Mouse (Mus musculus) T-cell, adult 66 days (primary cell): ENCODE measurements around the gene Olfr1157. TPM values are rescaled to one million over a fixed set of nuclear protein-coding genes. Genes with fewer than 3 reads are reported as not detected.

Source experiments
- total RNA-seq, 2 experiments: library from RNA; stranded (reverse); gene quantifications; 3 replicates in 1 of 2; 4 replicates in 1 of 2; pipeline ENCODE4 v1.2.4; 2023

Olfr1157 gene
- total RNA-seq, result not detected

GRCm38 (mm10) chr2:87968199-87968598 lies at the start of gene Olfr1157:
Gene Olfr1157 (minus strand): TSS chr2:87968299.

GRCm38 (mm10) chr2:88007515-88008318 lies 39.6 kb upstream of the Olfr1157 start, which contains the start of gene Olfr1160:
Gene Olfr1160 (minus strand): TSS chr2:88008268.

GRCm38 (mm10) chr2:87989813-87990212 lies 21.7 kb upstream of the Olfr1157 start, which contains the start of gene Olfr1158:
Gene Olfr1158 (plus strand): TSS chr2:87990113.

GRCm38 (mm10) chr2:87974563-87974962 lies 6.5 kb upstream of the Olfr1157 start, which contains the start of gene Olfr74:
Gene Olfr74 (minus strand): TSS chr2:87974663.

GRCm38 (mm10) chr2:87953000-87953399 lies 15.1 kb downstream of the Olfr1157 start, which contains the start of gene Olfr1156:
Gene Olfr1156 (minus strand): TSS chr2:87953100.

GRCm38 (mm10) chr2:87945037-87945436 lies 23.1 kb downstream of the Olfr1157 start, which contains the start of gene Olfr1155:
Gene Olfr1155 (minus strand): TSS chr2:87945137.

Other genes with a start within 250 kb of the Olfr1157 start
- not detected for gene Olfr1138, start 228.3 kb downstream of the Olfr1157 start, total RNA-seq
- gene Olfr1140, start 224.5 kb downstream of the Olfr1157 start, total RNA-seq, result not detected
- gene Olfr1141, start 214.3 kb downstream of the Olfr1157 start, total RNA-seq, result not detected
- gene Olfr152, start 188.8 kb downstream of the Olfr1157 start, total RNA-seq, result not detected
- not detected for gene Olfr1143, start 167.7 kb downstream of the Olfr1157 start, total RNA-seq
- gene Olfr1145, start 158.5 kb downstream of the Olfr1157 start, total RNA-seq, result not detected
- not detected for gene Olfr1148, start 137.8 kb downstream of the Olfr1157 start, total RNA-seq
- gene Olfr1150-ps1, start 124.3 kb downstream of the Olfr1157 start, total RNA-seq, result not detected
- gene Olfr1151, start 112.4 kb downstream of the Olfr1157 start, total RNA-seq, result not detected
- not detected for gene Olfr1152, start 101.8 kb downstream of the Olfr1157 start, total RNA-seq
- not detected for gene Olfr1153, start 73.3 kb downstream of the Olfr1157 start, total RNA-seq
- not detected for gene Olfr1154, start 63.1 kb downstream of the Olfr1157 start, total RNA-seq
- not detected for gene Olfr1155, start 23.2 kb downstream of the Olfr1157 start, total RNA-seq
- gene Olfr1156, start 15.2 kb downstream of the Olfr1157 start, total RNA-seq, result not detected
- not detected for gene Olfr74, start 6.4 kb upstream of the Olfr1157 start, total RNA-seq
- gene Olfr1158, start 21.8 kb upstream of the Olfr1157 start, total RNA-seq, result not detected
- not detected for gene Olfr1160, start 40.0 kb upstream of the Olfr1157 start, total RNA-seq
- not detected for gene Olfr1161, start 54.5 kb upstream of the Olfr1157 start, total RNA-seq
- not detected for gene Olfr73, start 69.4 kb upstream of the Olfr1157 start, total RNA-seq
- gene Olfr1162, start 82.8 kb upstream of the Olfr1157 start, total RNA-seq, result not detected
- gene Olfr1163, start 103.5 kb upstream of the Olfr1157 start, total RNA-seq, result not detected
- gene Olfr1164, start 125.7 kb upstream of the Olfr1157 start, total RNA-seq, result not detected
- gene Olfr1166, start 160.0 kb upstream of the Olfr1157 start, total RNA-seq, result not detected
- not detected for gene Olfr1167, start 186.9 kb upstream of the Olfr1157 start, total RNA-seq
- not detected for gene Olfr1168, start 213.6 kb upstream of the Olfr1157 start, total RNA-seq